Mouse (Mus musculus) liver, embryonic 14.5 days (tissue): ENCODE data around the gene Vps13d. TPM values are rescaled to one million over a fixed set of nuclear protein-coding genes. Genes with fewer than 3 reads are reported as not detected.
A peak's percentile ranks its signal among the peaks of the same experiment; 100 is the strongest.

Source experiments
- ATAC-seq: fragments of 200-750 bp; cut with Nextera tagmentation; 2 replicates; pipeline ENCODE4 v1.8.0; 2017; ENCODE audit warnings: moderate number of reproducible peaks, mild to moderate bottlenecking, moderate library complexity; ENCODE audit not compliant: insufficient read depth
- DNase-seq, 3 experiments: peaks; one replicate each; pipeline ENCODE4 v3.0.0-alpha.2; 2012 to 2013; ENCODE audit warnings: low read depth in 3 of 3, low spot score in 3 of 3
- H3K27ac ChIP-seq: fragments of 300-500 bp; sonication (generic); 2 replicates; pipeline ENCODE4 v1.5.1; 2014; ENCODE audit warnings: moderate library complexity, mild to moderate bottlenecking, control low read depth, inconsistent platforms
- H3K27me3 ChIP-seq: fragments of 300-500 bp; sonication (generic); 2 replicates; pipeline ENCODE4 v1.6.1; 2014; ENCODE audit warnings: mild to moderate bottlenecking, low read length, moderate library complexity; ENCODE audit not compliant: control insufficient read depth, insufficient read depth
- H3K36me3 ChIP-seq: fragments of 300-500 bp; sonication (generic); replicated peaks from 2 replicates; pipeline ENCODE4 v1.6.1; 2014; ENCODE audit warnings: low read depth; ENCODE audit not compliant: control insufficient read depth, insufficient read depth
- H3K4me1 ChIP-seq, 2 experiments: fragments of 200-500 bp in 1 of 2; fragments of 300-500 bp in 1 of 2; sonication (generic) in 1 of 2; replicated peaks; 2 replicates each; pipeline ENCODE4 v1.6.1; 2012 to 2014; ENCODE audit warnings: antibody characterized with exemption in 1 of 2, inconsistent platforms in 1 of 2, low read length in 1 of 2; ENCODE audit not compliant: control insufficient read depth in 2 of 2, insufficient read depth in 2 of 2
- H3K4me2 ChIP-seq: fragments of 300-500 bp; sonication (generic); 2 replicates; pipeline ENCODE4 v1.6.1; 2014; ENCODE audit warnings: low read depth, mild to moderate bottlenecking, control low read depth, moderate library complexity
- H3K4me3 ChIP-seq, 2 experiments: fragments of 200-500 bp in 1 of 2; fragments of 300-500 bp in 1 of 2; sonication (generic) in 1 of 2; 2 replicates each; pipeline ENCODE4 v1.5.1; 2012 to 2014; ENCODE audit warnings: low read depth in 2 of 2, low read length in 2 of 2, mild to moderate bottlenecking in 2 of 2, control low read depth in 1 of 2, inconsistent platforms in 1 of 2, moderate library complexity in 1 of 2; ENCODE audit not compliant: insufficient read depth in 1 of 2
- H3K9ac ChIP-seq: fragments of 300-500 bp; sonication (generic); replicated peaks from 2 replicates; pipeline ENCODE4 v1.6.1; 2014; ENCODE audit warnings: mild to moderate bottlenecking, control low read depth, moderate library complexity
- H3K9me3 ChIP-seq: fragments of 300-500 bp; sonication (generic); 2 replicates; pipeline ENCODE4 v1.6.1; 2016; ENCODE audit warnings: low read length, mixed read lengths; ENCODE audit not compliant: control insufficient read depth
- CTCF ChIP-seq: IDR thresholded peaks from 2 replicates; pipeline ENCODE4 v1.5.1; 2016; ENCODE audit warnings: antibody characterized with exemption, low read depth, control low read depth
- EP300 ChIP-seq: IDR thresholded peaks from 2 replicates; pipeline ENCODE4 v1.6.1; 2016; ENCODE audit warnings: antibody characterized with exemption, low read depth
- WGBS: fragments of 180-500 bp; shearing (Covaris S2); extraction: QIAGEN DNeasy Blood & Tissue Kit; methylation state at CpG from one replicate; pipeline ENCODE4 v1.1.7; 2014; ENCODE audit not compliant: insufficient replicate concordance; 5-methylcytosine and 5-hydroxymethylcytosine counted together
- polyA plus RNA-seq, 2 experiments: library from polyadenylated mRNA; depleted of rRNA in 1 of 2; stranded (reverse) in 1 of 2; unstranded in 1 of 2; fragments of >200 nt; fragmentation: Nextera tagmentation in 1 of 2; extraction: Ambion mirVana in 1 of 2; gene quantifications; 2 replicates each; pipeline versions ENCODE4 v1.2.1 to v1.2.3; 2012 to 2014

The Vps13d gene
- polyA plus RNA-seq, 2 experiments = 5.3 to 7.1 TPM

DNA sequence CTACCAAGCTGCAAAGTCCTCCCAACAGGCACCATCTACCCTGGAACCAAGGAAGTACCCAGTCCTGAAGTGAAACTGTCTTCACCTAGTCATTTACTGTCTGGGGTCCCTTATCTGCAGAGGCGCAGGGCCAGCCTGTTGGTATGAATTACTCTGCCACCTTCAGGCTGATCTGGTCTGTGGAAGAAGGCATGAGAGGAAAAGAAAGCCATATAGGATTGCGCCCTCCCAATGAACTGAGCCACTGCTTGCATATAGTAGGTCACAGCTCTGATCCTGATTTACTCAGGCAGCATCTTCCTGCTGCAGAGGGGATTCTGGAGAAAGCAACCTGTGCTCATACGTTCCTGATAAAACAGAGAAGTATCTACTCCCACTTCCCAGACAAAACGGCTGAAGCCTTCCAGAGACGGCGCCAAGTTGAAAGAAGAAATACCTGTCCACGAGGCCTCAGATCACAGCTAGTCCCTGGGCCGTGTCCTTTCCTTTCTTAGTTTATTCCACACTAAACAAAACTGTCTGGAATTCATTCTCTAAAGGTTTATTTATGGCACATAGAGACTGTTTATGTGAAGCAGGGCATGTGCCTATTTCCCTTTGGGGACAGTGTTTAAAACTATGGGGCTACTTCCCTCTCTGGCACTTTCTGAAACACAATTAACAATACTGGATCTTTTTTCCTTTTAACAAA lies 144.1 kb downstream of the Vps13d start:
- peaks cover 7 to 20% of the 10 kb centered on the region in 2 experiments for H3K4me1 ChIP-seq
- no peak overlapping the region for H3K9ac ChIP-seq
- no peak overlapping the region for H3K4me2 ChIP-seq
- H3K27ac ChIP-seq = no peak overlapping the region; the same call in 1 of the 2 replicates
- DNase-seq (peak in 1 of 3 experiments; percentile 37), ATAC-seq (peak; percentile 75)
- H3K36me3 ChIP-seq = peaks cover 12% of the 10 kb centered on the region
- no peaks in the 10 kb centered on the region for H3K9me3 ChIP-seq
- no peaks in the 10 kb centered on the region for H3K27me3 ChIP-seq
- no peak overlapping the region for H3K4me3 ChIP-seq
- 61% methylated on average over 8 of the region's 8 CpGs for WGBS
- peak; percentile 69 for TF ChIP-seq CTCF
- no peak for TF ChIP-seq EP300

DNA sequence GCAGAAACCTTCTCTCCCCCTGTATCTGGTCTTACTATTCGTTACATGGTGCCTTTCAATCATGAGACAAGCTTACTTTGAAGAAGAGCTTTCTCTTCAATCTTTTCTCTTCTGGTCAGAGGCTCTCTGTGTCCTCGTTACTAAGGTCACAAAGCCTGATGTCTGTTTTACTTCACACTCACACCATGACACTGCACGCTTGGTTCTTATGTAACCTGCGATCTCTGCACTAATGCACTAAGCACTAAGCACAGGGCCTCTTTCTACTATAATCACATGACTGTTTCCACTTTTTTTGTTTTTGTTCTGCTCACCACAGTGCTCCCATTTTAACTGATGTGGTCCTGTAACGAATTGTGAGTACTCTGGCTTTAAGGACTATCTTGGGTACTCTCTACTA lies 146.8 kb downstream of the Vps13d start:
- H3K36me3 ChIP-seq = peaks cover 21% of the 10 kb centered on the region
- no peak overlapping the region for H3K4me2 ChIP-seq
- peaks cover 7 to 19% of the 10 kb centered on the region in 2 experiments for H3K4me1 ChIP-seq
- TF ChIP-seq CTCF (no peak), EP300 (no peak)
- H3K27me3 ChIP-seq = no peaks in the 10 kb centered on the region
- DNase-seq = no peak
- no peak overlapping the region for H3K9ac ChIP-seq
- no peak overlapping the region for H3K4me3 ChIP-seq
- no peak overlapping the region for H3K27ac ChIP-seq
- whole genome bisulfite sequencing = 81% methylated on average over 5 of the region's 5 CpGs
- no peaks in the 10 kb centered on the region for H3K9me3 ChIP-seq
- no peak for ATAC-seq

DNA sequence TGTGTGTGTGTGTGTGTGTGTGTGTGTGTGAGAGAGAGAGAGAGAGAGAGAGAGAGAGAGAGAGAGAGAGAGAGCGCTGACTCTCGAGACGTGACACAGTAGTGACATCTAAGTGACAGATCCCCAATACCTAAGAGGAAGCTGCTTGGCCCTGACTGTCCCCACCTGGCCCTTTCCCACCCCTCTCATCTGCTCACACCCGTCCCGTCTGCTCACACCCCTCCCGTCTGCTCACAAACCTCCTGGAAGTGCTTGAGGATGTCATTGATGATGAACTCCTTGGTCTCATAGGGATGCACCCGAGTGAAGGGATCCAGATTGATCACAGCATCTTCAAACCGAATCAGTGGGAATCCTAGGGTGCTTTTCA lies 148.8 kb downstream of the Vps13d start:
- 70% methylated on average over 5 of the region's 8 CpGs for WGBS
- peaks cover 14 to 35% of the 10 kb centered on the region in 2 experiments for H3K4me1 ChIP-seq
- H3K9ac ChIP-seq = no peak overlapping the region
- H3K27ac ChIP-seq = no peak overlapping the region
- no peak overlapping the region for H3K4me2 ChIP-seq
- DNase-seq = no peak
- H3K27me3 ChIP-seq = no peaks in the 10 kb centered on the region
- H3K9me3 ChIP-seq = no peaks in the 10 kb centered on the region
- no peak for ATAC-seq
- H3K36me3 ChIP-seq = peaks cover 14% of the 10 kb centered on the region
- TF ChIP-seq EP300 (no peak), CTCF (no peak)
- H3K4me3 ChIP-seq = no peak overlapping the region

DNA sequence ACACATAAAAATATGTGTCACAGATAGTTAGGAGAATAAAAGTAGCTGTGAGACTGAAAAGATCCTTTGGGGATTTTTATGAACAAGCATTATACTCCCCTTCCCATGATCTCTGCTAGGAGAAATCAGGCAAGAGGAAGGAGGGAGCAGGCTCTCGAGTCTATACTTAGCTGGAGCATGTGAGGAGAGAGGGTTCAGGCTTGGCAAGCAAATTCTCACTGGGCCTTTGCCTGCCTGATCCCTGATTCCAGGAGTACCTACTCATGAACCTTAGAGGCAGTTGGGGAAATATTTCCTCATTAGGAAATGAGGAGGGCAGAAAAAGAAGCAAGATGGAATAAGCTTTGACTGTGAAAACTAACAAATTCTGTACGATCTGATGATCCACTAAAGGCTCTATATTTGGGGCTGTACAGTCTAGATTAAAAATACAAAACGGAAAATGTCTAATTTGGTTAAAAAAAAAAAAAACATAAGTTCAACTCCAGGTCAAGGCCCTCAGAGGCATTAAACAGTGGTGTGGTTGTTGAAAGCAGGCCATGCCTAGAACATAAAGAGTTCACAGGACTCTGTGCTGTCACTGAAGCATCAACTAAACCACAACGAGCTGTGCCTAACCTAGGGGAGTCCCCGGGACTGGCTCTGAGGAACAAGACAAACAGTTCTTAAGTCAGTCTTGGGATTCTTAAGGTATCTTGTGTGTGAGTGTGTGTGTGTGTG lies 149.3 kb downstream of the Vps13d start:
- H3K27me3 ChIP-seq = no peaks in the 10 kb centered on the region
- H3K4me3 ChIP-seq = no peak overlapping the region
- H3K27ac ChIP-seq = no peak overlapping the region
- no peak overlapping the region for H3K9ac ChIP-seq
- peaks cover 12 to 35% of the 10 kb centered on the region in 2 experiments for H3K4me1 ChIP-seq
- DNase-seq (no peak), ATAC-seq (no peak)
- TF ChIP-seq EP300 (no peak), CTCF (no peak)
- H3K9me3 ChIP-seq = no peaks in the 10 kb centered on the region
- no peak overlapping the region for H3K4me2 ChIP-seq
- 55% methylated on average over 5 of the region's 5 CpGs for WGBS
- peaks cover 14% of the 10 kb centered on the region for H3K36me3 ChIP-seq

DNA sequence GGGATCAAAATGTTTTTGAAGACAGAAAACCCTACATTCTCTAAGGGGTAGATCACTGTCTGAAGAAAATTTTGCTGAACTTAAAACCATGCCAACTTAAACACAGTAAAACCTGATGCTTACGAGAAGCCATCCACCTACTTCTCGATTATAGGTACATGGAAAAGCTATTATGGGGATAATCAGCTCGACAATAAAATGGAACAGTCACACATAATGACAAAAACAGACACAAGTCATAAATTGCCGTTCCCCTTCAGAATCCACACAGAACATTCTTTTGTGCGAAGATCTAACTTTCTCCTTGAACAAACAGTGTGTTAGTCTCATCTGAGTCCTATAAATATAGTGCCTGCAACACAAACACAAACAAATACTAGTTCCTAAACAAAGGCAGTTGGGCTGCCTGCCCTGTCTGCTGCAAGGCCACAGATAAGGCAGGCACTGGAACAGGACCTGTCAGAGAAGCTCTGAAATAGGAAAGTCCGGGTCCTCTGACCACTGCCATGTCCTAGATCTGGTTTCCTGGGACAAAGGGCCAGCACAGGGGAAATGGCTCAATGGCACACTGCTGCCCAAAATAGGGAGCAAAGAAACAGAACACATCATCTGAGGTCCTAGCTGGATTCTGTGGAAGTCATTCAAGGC lies 153.5 kb downstream of the Vps13d start:
- DNase-seq (no peak), ATAC-seq (peak; percentile 61)
- H3K27ac ChIP-seq = no peak overlapping the region
- H3K9me3 ChIP-seq = no peaks in the 10 kb centered on the region
- peaks cover 16% of the 10 kb centered on the region for H3K36me3 ChIP-seq
- H3K27me3 ChIP-seq = no peaks in the 10 kb centered on the region
- no peak overlapping the region for H3K9ac ChIP-seq
- TF ChIP-seq CTCF (no peak), EP300 (peak; percentile 38; the same call in 1 of the 2 replicates)
- 59% methylated on average over 6 of the region's 6 CpGs for WGBS
- no peak overlapping the region for H3K4me2 ChIP-seq
- no peak overlapping the region for H3K4me3 ChIP-seq
- H3K4me1 ChIP-seq = peaks cover 15 to 45% of the 10 kb centered on the region in 2 experiments; a peak in 3 of 4 replicates
